Mouse (Mus musculus) lung, embryonic 15.5 days (tissue): Measurements from ENCODE around the gene Pard3. TPM values are rescaled to one million over a fixed set of nuclear protein-coding genes. Genes with fewer than 3 reads are reported as not detected.

Experiments
- ATAC-seq: fragments of 200-750 bp; cut with Nextera tagmentation; 2 replicates; pipeline ENCODE4 v1.8.0; 2017; ENCODE audit warnings: moderate number of reproducible peaks, borderline replicate concordance; ENCODE audit not compliant: low FRiP score, low TSS enrichment; ENCODE audit errors: extremely low read depth
- H3K27ac ChIP-seq: fragments of 300-500 bp; sonication (generic); 2 replicates; pipeline ENCODE4 v1.5.1; 2015; ENCODE audit warnings: moderate library complexity, mild to moderate bottlenecking, inconsistent platforms
- H3K27me3 ChIP-seq: fragments of 300-500 bp; sonication (generic); 2 replicates; pipeline ENCODE4 v1.6.1; 2015; ENCODE audit warnings: inconsistent platforms
- H3K36me3 ChIP-seq: fragments of 300-500 bp; sonication (generic); 2 replicates; pipeline ENCODE4 v1.6.1; 2015; ENCODE audit warnings: inconsistent platforms
- H3K4me1 ChIP-seq: fragments of 300-500 bp; sonication (generic); 2 replicates; pipeline ENCODE4 v1.6.1; 2015; ENCODE audit warnings: inconsistent platforms
- H3K4me2 ChIP-seq: fragments of 300-500 bp; sonication (generic); 2 replicates; pipeline ENCODE4 v1.6.1; 2015; ENCODE audit warnings: inconsistent platforms, mild to moderate bottlenecking, moderate library complexity
- H3K4me3 ChIP-seq: fragments of 300-500 bp; sonication (generic); 2 replicates; pipeline ENCODE4 v1.5.1; 2015; ENCODE audit warnings: mild to moderate bottlenecking, inconsistent platforms
- H3K9ac ChIP-seq: fragments of 300-500 bp; sonication (generic); 2 replicates; pipeline ENCODE4 v1.6.1; 2015; ENCODE audit warnings: inconsistent platforms
- H3K9me3 ChIP-seq: fragments of 300-500 bp; sonication (generic); 2 replicates; pipeline ENCODE4 v1.6.1; 2016; ENCODE audit warnings: inconsistent platforms
- WGBS: fragments of 180-500 bp; shearing (Covaris S2); methylation state at CpG from one replicate; pipeline ENCODE4 v1.1.7; 2015; 5-methylcytosine and 5-hydroxymethylcytosine counted together
- polyA plus RNA-seq: library from polyadenylated mRNA; unstranded; fragments of >200 nt; fragmentation: Nextera tagmentation; extraction: Ambion mirVana; gene quantifications from 2 replicates; pipeline ENCODE4 v1.2.1, GENCODE M21; 2015

The Pard3 gene
- polyA plus RNA-seq, 1 experiment from 2014 or later = 21.9 TPM

- no peaks in the 10 kb centered on the region for H3K9me3 ChIP-seq
- H3K4me2 ChIP-seq = no peak overlapping the region
- H3K27me3 ChIP-seq = no peaks in the 10 kb centered on the region
- H3K4me3 ChIP-seq = no peak overlapping the region
- H3K27ac ChIP-seq = no peak overlapping the region
- no peaks in the 10 kb centered on the region for H3K36me3 ChIP-seq
- H3K4me1 ChIP-seq = no peaks in the 10 kb centered on the region
- ATAC-seq = no peak
- no peak overlapping the region for H3K9ac ChIP-seq
Measured at GRCm38 (mm10) chr8:127557566-127557965, 493.9 kb downstream of the Pard3 start.

- no peak overlapping the region for H3K4me3 ChIP-seq
Measured at GRCm38 (mm10) chr8:127563634-127564033, 499.9 kb downstream of the Pard3 start.

GRCm38 (mm10) chr8:127564426-127564825 is 500.7 kb downstream of the Pard3 start:
- Histone ChIP-seq H3K27me3 (no peaks in the 10 kb centered on the region), H3K4me1 (no peaks in the 10 kb centered on the region), H3K4me3 (no peak overlapping the region), H3K4me2 (no peak overlapping the region), H3K9me3 (no peaks in the 10 kb centered on the region), H3K36me3 (no peaks in the 10 kb centered on the region), H3K27ac (no peak overlapping the region), H3K9ac (no peak overlapping the region)
- no peak for ATAC-seq
- WGBS = 54% methylated on average over 4 of the region's 4 CpGs

More at GRCm38 (mm10) chr8:127563634-127564033, 499.9 kb downstream of the Pard3 start:
- WGBS = 88% methylated on average over 5 of the region's 5 CpGs
- Histone ChIP-seq H3K9ac (no peak overlapping the region), H3K27ac (no peak overlapping the region), H3K4me2 (no peak overlapping the region), H3K4me1 (no peaks in the 10 kb centered on the region), H3K27me3 (no peaks in the 10 kb centered on the region), H3K36me3 (no peaks in the 10 kb centered on the region), H3K9me3 (no peaks in the 10 kb centered on the region)
- ATAC-seq = no peak

- Histone ChIP-seq H3K27me3 (no peaks in the 10 kb centered on the region), H3K36me3 (no peaks in the 10 kb centered on the region), H3K4me3 (no peak overlapping the region), H3K4me1 (no peaks in the 10 kb centered on the region), H3K4me2 (no peak overlapping the region), H3K27ac (no peak overlapping the region), H3K9ac (no peak overlapping the region), H3K9me3 (no peaks in the 10 kb centered on the region)
- no peak for ATAC-seq
- 65% methylated on average over 5 of the region's 5 CpGs for WGBS
Measured at GRCm38 (mm10) chr8:127569212-127569611, 505.5 kb downstream of the Pard3 start.

- H3K27ac ChIP-seq = no peak overlapping the region
- no peak overlapping the region for H3K4me3 ChIP-seq
- H3K9me3 ChIP-seq = no peaks in the 10 kb centered on the region
- no peak overlapping the region for H3K9ac ChIP-seq
- no peaks in the 10 kb centered on the region for H3K27me3 ChIP-seq
- ATAC-seq = no peak
- WGBS = 83% methylated on average over 1 of the region's 1 CpGs
- H3K4me1 ChIP-seq = no peaks in the 10 kb centered on the region
- no peak overlapping the region for H3K4me2 ChIP-seq
- no peaks in the 10 kb centered on the region for H3K36me3 ChIP-seq
Measured at GRCm38 (mm10) chr8:127570527-127570926, 506.8 kb downstream of the Pard3 start.

GRCm38 (mm10) chr8:127572493-127572892 is 508.8 kb downstream of the Pard3 start:
- ATAC-seq = no peak
- H3K9ac ChIP-seq = no peak overlapping the region
- H3K4me1 ChIP-seq = no peaks in the 10 kb centered on the region
- no peak overlapping the region for H3K4me3 ChIP-seq
- H3K4me2 ChIP-seq = no peak overlapping the region
- no peaks in the 10 kb centered on the region for H3K9me3 ChIP-seq
- WGBS = 94% methylated on average over 4 of the region's 4 CpGs
- H3K27ac ChIP-seq = no peak overlapping the region
- H3K36me3 ChIP-seq = no peaks in the 10 kb centered on the region
- H3K27me3 ChIP-seq = no peaks in the 10 kb centered on the region

GRCm38 (mm10) chr8:127576657-127577056 is 513.0 kb downstream of the Pard3 start:
- Histone ChIP-seq H3K27me3 (no peaks in the 10 kb centered on the region), H3K4me1 (no peaks in the 10 kb centered on the region), H3K9ac (no peak overlapping the region), H3K27ac (no peak overlapping the region), H3K4me2 (no peak overlapping the region), H3K9me3 (no peaks in the 10 kb centered on the region), H3K4me3 (no peak overlapping the region), H3K36me3 (no peaks in the 10 kb centered on the region)
- WGBS = 84% methylated on average over 4 of the region's 4 CpGs
- no peak for ATAC-seq

- H3K27ac ChIP-seq = no peak overlapping the region
- no peak for ATAC-seq
- no peaks in the 10 kb centered on the region for H3K9me3 ChIP-seq
- WGBS = 75% methylated on average over 6 of the region's 6 CpGs
- H3K9ac ChIP-seq = no peak overlapping the region
- H3K4me3 ChIP-seq = no peak overlapping the region
- no peaks in the 10 kb centered on the region for H3K4me1 ChIP-seq
- no peaks in the 10 kb centered on the region for H3K36me3 ChIP-seq
- no peaks in the 10 kb centered on the region for H3K27me3 ChIP-seq
- H3K4me2 ChIP-seq = no peak overlapping the region
Measured at GRCm38 (mm10) chr8:127577656-127578055, 514.0 kb downstream of the Pard3 start.

- 89% methylated on average over 9 of the region's 9 CpGs for WGBS
Measured at GRCm38 (mm10) chr8:127579436-127579835, 515.7 kb downstream of the Pard3 start.

GRCm38 (mm10) chr8:127583429-127583828 is 519.7 kb downstream of the Pard3 start:
- H3K36me3 ChIP-seq = no peaks in the 10 kb centered on the region
- WGBS = 87% methylated on average over 2 of the region's 2 CpGs
- no peaks in the 10 kb centered on the region for H3K27me3 ChIP-seq
- H3K9me3 ChIP-seq = no peaks in the 10 kb centered on the region
- H3K4me1 ChIP-seq = no peaks in the 10 kb centered on the region
- H3K4me2 ChIP-seq = no peak overlapping the region
- H3K9ac ChIP-seq = no peak overlapping the region
- no peak overlapping the region for H3K27ac ChIP-seq
- ATAC-seq = no peak
- no peak overlapping the region for H3K4me3 ChIP-seq

More at GRCm38 (mm10) chr8:127579436-127579835, 515.7 kb downstream of the Pard3 start:
- no peak overlapping the region for H3K4me2 ChIP-seq
- H3K4me3 ChIP-seq = no peak overlapping the region
- no peak overlapping the region for H3K27ac ChIP-seq
- no peaks in the 10 kb centered on the region for H3K27me3 ChIP-seq
- no peaks in the 10 kb centered on the region for H3K36me3 ChIP-seq
- H3K9me3 ChIP-seq = no peaks in the 10 kb centered on the region
- no peak overlapping the region for H3K9ac ChIP-seq
- no peak for ATAC-seq
- H3K4me1 ChIP-seq = no peaks in the 10 kb centered on the region

GRCm38 (mm10) chr8:127585618-127586017 is 521.9 kb downstream of the Pard3 start:
- H3K27me3 ChIP-seq = no peaks in the 10 kb centered on the region
- H3K4me2 ChIP-seq = no peak overlapping the region
- no peak overlapping the region for H3K27ac ChIP-seq
- no peak overlapping the region for H3K9ac ChIP-seq
- H3K36me3 ChIP-seq = no peaks in the 10 kb centered on the region
- no peaks in the 10 kb centered on the region for H3K4me1 ChIP-seq
- 82% methylated on average over 8 of the region's 8 CpGs for WGBS
- no peaks in the 10 kb centered on the region for H3K9me3 ChIP-seq
- peak; percentile 55; the same call in 1 of the 2 replicates for ATAC-seq
- H3K4me3 ChIP-seq = no peak overlapping the region

- Histone ChIP-seq H3K36me3 (no peaks in the 10 kb centered on the region), H3K27ac (no peak overlapping the region), H3K4me2 (no peak overlapping the region), H3K4me1 (no peaks in the 10 kb centered on the region), H3K9ac (no peak overlapping the region), H3K4me3 (no peak overlapping the region), H3K9me3 (no peaks in the 10 kb centered on the region), H3K27me3 (no peaks in the 10 kb centered on the region)
- no peak for ATAC-seq
- WGBS = 40% methylated on average over 5 of the region's 5 CpGs
Measured at GRCm38 (mm10) chr8:127586681-127587080, 523.0 kb downstream of the Pard3 start.

- WGBS = 74% methylated on average over 4 of the region's 4 CpGs
- no peaks in the 10 kb centered on the region for H3K36me3 ChIP-seq
- H3K9me3 ChIP-seq = no peaks in the 10 kb centered on the region
- no peak overlapping the region for H3K27ac ChIP-seq
- no peak for ATAC-seq
- H3K9ac ChIP-seq = no peak overlapping the region
- peaks cover 5% of the 10 kb centered on the region; the same call in 1 of the 2 replicates for H3K4me1 ChIP-seq
- H3K4me3 ChIP-seq = no peak overlapping the region
- no peaks in the 10 kb centered on the region for H3K27me3 ChIP-seq
- H3K4me2 ChIP-seq = no peak overlapping the region
Measured at GRCm38 (mm10) chr8:127588313-127588712, 524.6 kb downstream of the Pard3 start.
